Mouse (Mus musculus): ENCODE measurements at regions not wholly inside any gene's neighbourhood (a gene's known extent, or its start where the extent isn't known, plus 50 kb on each side); places are given as distances from the start of the nearest gene placed in this dataset.

DNA sequence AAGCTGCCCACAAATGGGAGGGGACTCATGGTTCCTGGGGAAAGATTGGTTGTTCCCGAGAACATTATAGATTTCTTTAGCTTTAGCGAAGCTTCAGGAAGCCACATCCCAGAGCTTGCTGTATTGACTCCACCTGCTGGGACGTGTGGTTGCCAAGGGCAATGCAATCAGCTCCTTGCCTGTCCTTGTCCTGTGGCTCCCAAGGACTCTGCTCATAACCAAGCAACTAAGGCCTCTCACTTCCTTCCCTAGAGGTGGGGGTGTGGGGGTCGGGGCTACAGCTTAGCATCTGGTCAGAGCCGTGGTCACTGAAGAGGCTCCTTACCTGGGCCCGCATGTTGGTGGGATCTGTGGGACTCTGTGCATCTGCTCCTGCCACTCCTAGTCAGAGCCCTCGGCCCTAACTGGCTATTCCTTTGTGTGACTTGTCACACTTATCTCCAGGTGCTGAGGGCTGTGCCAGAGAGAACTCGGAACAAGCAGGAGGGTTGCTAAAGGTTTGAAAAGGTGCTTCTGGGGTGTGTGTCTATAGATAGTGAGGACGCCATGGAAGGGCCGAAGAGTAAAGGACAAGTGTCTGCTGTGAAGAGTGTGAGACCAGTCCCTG, 270.9 kb upstream of the N4bp1 start:
- TF ChIP-seq POLR2A (IDR thresholded peaks at IDR 0.05; ENCODE audit: control insufficient read depth, low read depth, low read length) (no peak), CTCF (IDR thresholded peaks at IDR 0.05; ENCODE audit: control insufficient read depth, insufficient read depth, insufficient replicate concordance, low read depth, low read length) (no peak)
